Mouse (Mus musculus) adrenal gland, adult 2 months (tissue): ENCODE data around the gene Pth2. TPM values are rescaled to one million over a fixed set of nuclear protein-coding genes. Genes with fewer than 3 reads are reported as not detected.
A peak's percentile ranks its signal among the peaks of the same experiment; 100 is the strongest.
"Not testable (repeated sequence)": the region's sequence is repeated elsewhere in the genome, so short reads cannot be mapped to it uniquely, and the experiment has no call there.

ENCODE experiments used
- DNase-seq: peaks from one replicate; pipeline ENCODE4 v3.0.0; 2021
- long read RNA-seq: library from polyadenylated mRNA; stranded (forward); transcript quantifications from one replicate; pipeline ENCODE4 v2.0.0, GENCODE M21; 2021
- polyA plus RNA-seq: library from polyadenylated mRNA; depleted of rRNA; stranded (reverse); fragments of >200 nt; gene quantifications from 2 replicates; pipeline ENCODE4 v1.2.3, GENCODE M21; 2012; rRNA removed
- total RNA-seq, 2 experiments: library from RNA; stranded (reverse); gene quantifications; 2 replicates each; pipeline ENCODE4 v1.2.3; 2021

Pth2 gene
- total RNA-seq = not detected
- not detected in 2 replicates for polyA plus RNA-seq
- long read RNA-seq = 0 reads

DNA sequence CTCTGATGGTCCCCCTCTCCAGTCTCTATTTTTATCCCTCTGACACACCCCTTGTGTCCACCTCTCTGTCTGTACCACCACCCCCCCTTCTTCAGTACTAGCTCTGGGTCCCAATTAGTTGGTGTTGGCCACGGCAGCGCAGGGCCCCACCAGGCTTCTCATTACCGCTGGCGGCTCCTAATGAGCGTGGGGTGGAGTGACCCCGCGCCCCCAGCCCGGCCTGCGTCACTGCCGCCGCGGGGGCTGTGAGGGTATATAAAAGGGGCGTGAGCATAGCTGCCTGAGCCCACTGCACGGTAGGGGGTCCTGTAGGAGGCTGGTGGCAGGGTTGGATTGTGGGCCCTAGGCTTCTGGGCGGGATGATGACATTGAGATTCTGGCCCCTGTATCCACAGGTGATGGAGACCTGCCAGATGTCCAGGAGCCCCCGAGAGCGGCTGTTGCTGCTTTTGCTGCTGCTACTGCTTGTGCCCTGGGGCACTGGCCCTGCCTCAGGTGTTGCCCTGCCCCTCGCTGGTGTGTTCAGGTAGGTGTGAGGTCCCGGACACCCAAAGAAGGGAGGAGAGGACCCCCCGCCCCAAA is at the start of gene Pth2:
Gene Pth2 (plus strand): TSS at position 100 of the 582 bp plus-strand sequence.
- DNase-seq = no peak

GRCm38 (mm10) chr7:45131850-45132249 is 48.9 kb upstream of the Pth2 start:
- DNase-seq = no peak

- no peak for DNase-seq
Observed at GRCm38 (mm10) chr7:45133446-45134159, 47.2 kb upstream of the Pth2 start.

GRCm38 (mm10) chr7:45134544-45135026 is 46.2 kb upstream of the Pth2 start:
- no peak for DNase-seq

GRCm38 (mm10) chr7:45135370-45135769 is 45.4 kb upstream of the Pth2 start:
- no peak for DNase-seq

DNA sequence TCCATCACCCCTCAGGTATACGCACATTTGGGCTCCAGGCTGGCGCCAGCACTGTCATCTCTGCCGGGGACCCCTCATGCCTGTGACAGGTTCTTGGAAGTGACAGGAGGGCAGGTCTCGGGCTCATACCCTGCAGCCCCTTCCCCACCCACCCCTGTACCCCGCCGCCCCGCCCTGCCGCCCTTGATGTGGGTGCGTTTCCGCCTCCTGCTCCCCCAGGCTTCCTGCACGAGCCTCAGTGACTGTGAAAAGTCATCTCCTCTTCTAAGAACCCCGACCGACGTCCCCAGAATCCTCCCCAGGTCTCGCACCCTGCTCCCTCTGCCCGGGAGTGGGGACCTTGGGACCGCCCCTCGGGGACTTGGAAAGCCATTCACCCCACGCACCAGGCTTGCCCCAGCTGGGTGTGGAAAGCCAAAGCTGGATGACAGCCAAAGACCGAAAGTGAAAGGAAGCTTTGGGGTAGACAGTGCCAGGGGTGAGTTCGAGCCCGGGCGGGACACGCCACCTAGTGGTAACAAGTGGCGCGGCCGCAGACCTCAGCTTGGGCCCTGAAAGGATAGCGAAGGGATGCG is 44.7 kb upstream of the Pth2 start, which contains the start of the genes Gm45713 and Flt3l:
Gene Gm45713 (minus strand): TSS at position 239 of the 575 bp plus-strand sequence.
Gene Flt3l (minus strand): TSS at position 440 of the 575 bp plus-strand sequence.
- DNase-seq = peak; percentile 96

- no peak for DNase-seq
Observed at GRCm38 (mm10) chr7:45137171-45138006, 43.4 kb upstream of the Pth2 start.

DNA sequence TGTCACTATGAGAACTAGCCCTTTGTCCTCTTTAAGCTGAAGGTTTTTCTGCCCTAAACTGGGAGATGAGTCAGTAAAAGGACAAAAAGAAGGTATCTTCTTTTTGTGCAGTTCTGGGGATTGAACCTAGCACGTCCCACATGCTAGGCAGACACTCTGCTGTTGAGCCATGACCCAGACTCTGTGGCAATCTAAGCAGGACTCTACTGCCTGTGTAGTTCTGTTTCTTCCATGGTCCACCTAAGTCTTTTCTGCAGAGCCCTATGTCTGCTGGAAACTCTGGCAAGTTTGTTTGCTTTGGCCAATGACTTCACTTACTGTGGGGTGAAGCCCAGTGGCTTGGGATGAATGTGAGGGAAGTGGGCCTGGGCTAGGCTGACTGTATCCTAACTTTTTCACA is 42.4 kb upstream of the Pth2 start:
- DNase-seq = no peak

GRCm38 (mm10) chr7:45139904-45140723 is 40.7 kb upstream of the Pth2 start:
- DNase-seq = peak; percentile 78

GRCm38 (mm10) chr7:45141319-45141718 is 39.5 kb upstream of the Pth2 start:
- DNase-seq = no peak

- DNase-seq = no peak
Observed at GRCm38 (mm10) chr7:45141914-45142313, 38.9 kb upstream of the Pth2 start.

DNA sequence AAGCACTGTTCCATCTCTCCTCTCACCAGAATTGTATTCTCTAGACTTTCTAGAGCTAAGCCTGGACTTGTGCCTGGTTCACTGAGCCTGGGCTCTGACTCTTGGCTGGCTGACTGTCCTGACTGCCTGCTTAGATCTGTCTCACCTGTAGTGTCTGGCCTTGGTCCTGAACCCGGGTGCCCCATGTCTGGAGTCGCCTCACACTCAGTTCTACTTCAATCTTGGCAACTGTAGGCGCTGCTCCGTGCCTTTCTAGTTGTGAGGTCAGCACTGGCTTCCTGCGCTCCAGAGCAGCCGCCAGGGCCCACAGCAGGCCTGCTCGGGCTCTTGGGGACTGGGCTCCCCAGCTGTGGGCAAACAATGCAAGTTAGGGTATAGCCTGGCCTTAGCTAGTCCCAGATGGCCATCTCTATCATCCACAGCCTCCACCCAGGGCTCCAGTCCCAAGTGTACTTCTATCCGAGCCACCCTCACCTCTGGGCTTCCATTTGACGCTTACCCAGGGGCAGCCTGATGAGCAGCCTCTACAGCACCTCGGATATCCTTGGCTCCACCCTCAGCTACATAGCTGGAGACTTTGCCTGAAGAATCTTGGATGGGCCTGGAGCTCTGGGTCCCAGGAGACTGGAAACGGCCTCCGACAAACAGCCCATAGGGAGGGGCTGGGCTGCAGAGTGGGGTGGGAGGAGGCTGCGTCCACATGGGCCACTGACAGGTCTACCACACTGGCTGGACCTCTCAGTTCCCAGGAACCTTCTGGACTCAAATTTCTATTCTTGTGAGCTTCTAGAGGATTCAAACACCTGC is 36.2 kb upstream of the Pth2 start:
- no peak for DNase-seq

- DNase-seq = no peak
Observed at GRCm38 (mm10) chr7:45145460-45145859, 35.3 kb upstream of the Pth2 start.

DNA sequence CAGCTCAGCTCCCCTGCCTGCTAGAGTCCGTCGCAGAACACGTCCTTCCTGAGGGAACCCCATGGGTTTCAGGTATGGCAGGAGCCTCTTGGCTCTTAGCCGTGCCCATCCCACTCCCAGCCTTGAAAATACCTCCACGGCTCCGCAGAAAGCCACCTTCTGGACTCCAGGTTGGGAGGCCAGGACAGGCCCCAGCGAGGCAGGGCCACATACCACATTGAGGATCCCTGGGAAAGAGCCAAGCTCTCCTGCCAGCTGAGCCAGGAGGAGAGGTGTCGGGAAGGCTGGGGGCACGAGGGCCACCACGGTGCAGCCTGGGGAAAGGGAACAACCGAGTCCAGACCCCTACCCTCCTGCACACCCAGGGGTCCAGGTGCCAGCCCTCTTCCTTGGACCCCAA is 33.5 kb upstream of the Pth2 start:
- DNase-seq = no peak

GRCm38 (mm10) chr7:45147899-45148298 is 32.9 kb upstream of the Pth2 start:
- no peak for DNase-seq

GRCm38 (mm10) chr7:45148534-45149098 is 32.2 kb upstream of the Pth2 start:
- no peak for DNase-seq

DNA sequence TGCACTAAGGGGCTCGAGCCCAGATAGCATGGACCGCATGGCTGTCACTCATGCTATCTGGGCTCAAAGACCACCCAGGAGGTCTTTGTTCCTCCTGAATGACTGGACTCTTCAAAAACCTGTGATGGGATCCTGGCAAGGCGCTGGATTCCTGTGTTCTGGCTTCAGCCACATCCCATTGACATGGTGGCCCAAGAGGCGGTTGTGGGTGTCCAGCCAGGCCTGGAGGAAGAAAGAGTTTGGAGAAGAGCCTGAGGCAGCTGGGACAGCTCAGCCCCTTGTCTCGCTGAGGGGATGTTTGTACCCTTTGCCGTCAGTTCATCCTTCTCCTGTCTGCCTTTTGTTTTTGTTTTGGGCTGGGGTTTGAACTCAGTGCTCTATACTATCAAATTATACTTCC is 31.2 kb upstream of the Pth2 start:
- no peak for DNase-seq

GRCm38 (mm10) chr7:45150321-45150720 is 30.5 kb upstream of the Pth2 start:
- no peak for DNase-seq

GRCm38 (mm10) chr7:45151303-45151702 is 29.5 kb upstream of the Pth2 start:
- no peak for DNase-seq

DNA sequence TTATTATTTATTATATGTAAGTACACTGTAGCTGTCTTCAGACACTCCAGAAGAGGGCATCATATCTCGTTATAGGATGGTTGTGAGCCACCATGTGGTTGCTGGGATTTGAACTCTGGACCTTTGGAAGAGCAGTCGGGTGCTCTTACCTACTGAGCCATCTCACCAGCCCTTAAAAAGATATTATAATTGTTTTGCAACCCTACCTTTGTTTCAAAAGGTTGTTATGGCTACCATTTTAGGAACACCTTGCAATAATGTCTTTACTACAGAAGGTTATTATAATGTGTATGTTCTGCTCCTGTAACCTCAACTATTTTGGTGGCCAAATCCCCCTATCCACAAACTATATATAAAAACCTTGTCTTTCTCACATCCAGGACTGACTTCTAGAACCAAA is 27.7 kb upstream of the Pth2 start:
- not testable (repeated sequence) for DNase-seq
